Mouse (Mus musculus): ENCODE measurements at regions not wholly inside any gene's neighbourhood (a gene's known extent, or its start where the extent isn't known, plus 50 kb on each side); places are given as distances from the start of the nearest gene placed in this dataset.

GRCm38 (mm10) chr8:43956500-43956899, 246.7 kb upstream of the Adam34 start:
- WGBS: 85% methylated on average over 3 of the region's 3 CpGs
- Histone ChIP-seq H3K27ac (replicated peaks) (no peak overlapping the region), H3K9ac (no peak overlapping the region), H3K9me3 (no peaks in the 10 kb centered on the region), H3K4me3 (no peak overlapping the region), H3K27me3 (no peaks in the 10 kb centered on the region), H3K36me3 (no peaks in the 10 kb centered on the region), H3K4me2 (no peak overlapping the region), H3K4me1 (replicated peaks) (no peaks in the 10 kb centered on the region)
- ATAC-seq (ENCODE audit: low FRiP score, low read depth): no peak

DNA sequence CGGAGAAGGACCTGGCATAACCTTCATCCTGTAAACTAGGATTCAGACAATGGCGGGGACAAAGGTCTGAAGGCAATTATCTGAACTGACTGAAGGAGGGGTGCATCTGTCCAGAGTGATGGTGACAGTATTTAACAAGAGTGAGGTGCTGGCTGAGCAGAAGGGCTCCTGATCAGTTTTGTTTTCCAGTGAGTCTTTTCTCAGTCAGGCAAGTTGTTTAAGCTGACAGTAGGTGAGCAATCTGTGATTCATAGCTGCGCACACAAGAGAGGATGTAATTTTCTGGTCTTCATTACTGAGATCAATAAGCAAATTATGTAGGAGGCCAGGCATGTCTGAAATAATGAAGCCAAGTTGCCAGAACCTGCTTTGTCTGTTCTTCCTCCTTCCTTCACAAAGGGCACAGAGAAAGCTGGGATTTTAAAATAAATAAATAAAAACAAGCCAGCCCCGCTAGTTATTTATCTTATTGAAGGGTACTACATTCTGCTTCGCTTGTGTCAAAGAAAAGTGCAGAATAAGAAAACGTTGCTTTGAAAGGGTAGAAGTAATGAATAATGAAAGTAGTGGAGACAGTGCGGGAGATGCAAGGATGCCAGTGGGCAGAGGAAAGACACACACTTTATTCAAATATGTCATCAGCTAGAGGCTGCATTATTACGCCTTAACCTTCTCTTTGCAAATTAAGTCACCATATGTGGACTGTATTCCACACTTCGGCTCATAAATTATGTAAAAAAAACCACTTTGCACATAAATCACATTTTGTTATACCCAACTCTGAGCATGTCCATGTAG, 239.6 kb upstream of the Adam34 start:
- Histone ChIP-seq H3K9me3 (no peaks in the 10 kb centered on the region), H3K9ac (no peak overlapping the region), H3K4me1 (replicated peaks) (peaks cover 7% of the 10 kb centered on the region; the same call in 1 of the 2 replicates), H3K4me2 (peak overlapping the region; percentile 38), H3K27ac (replicated peaks) (no peak overlapping the region), H3K27me3 (no peaks in the 10 kb centered on the region), H3K4me3 (no peak overlapping the region), H3K36me3 (no peaks in the 10 kb centered on the region)
- ATAC-seq (ENCODE audit: low FRiP score, low read depth): peak; percentile 59; the same call in 1 of the 2 replicates
- WGBS: 35% methylated on average over 9 of the region's 9 CpGs

GRCm38 (mm10) chr8:43948807-43949206, 239.0 kb upstream of the Adam34 start:
- H3K9me3 ChIP-seq: no peaks in the 10 kb centered on the region
- no peak overlapping the region for H3K27ac ChIP-seq (replicated peaks)
- 37% methylated on average over 6 of the region's 6 CpGs for WGBS
- H3K27me3 ChIP-seq: no peaks in the 10 kb centered on the region
- no peak overlapping the region for H3K4me3 ChIP-seq
- no peak for ATAC-seq (ENCODE audit: low FRiP score, low read depth)
- H3K4me2 ChIP-seq: peak overlapping the region; percentile 38
- H3K36me3 ChIP-seq: no peaks in the 10 kb centered on the region
- H3K4me1 ChIP-seq (replicated peaks): peaks cover 7% of the 10 kb centered on the region; the same call in 1 of the 2 replicates
- no peak overlapping the region for H3K9ac ChIP-seq

DNA sequence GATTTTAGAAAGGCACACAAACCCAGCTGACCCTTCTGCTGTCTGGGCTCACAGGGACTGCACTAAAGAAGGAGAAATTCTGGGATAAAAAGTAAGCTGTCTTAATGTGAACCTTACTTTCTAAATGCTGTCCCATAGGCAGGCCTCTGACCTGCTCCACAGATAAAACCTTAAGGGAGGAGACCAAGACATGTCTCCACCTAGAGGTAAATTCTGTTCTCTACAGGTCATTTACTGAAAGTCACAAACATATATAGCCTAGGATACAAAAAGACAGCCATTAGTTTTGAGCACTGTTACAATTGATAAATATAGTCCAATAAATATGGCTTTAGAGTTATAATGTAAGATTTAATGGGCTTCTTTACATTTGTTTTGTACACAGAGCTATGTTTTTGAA, 221.9 kb upstream of the Adam34 start:
- ATAC-seq (ENCODE audit: low FRiP score, low read depth): no peak
- no peaks in the 10 kb centered on the region for H3K9me3 ChIP-seq
- no peak overlapping the region for H3K4me2 ChIP-seq
- no peak overlapping the region for H3K9ac ChIP-seq
- H3K36me3 ChIP-seq: no peaks in the 10 kb centered on the region
- H3K27ac ChIP-seq (replicated peaks): no peak overlapping the region
- H3K4me3 ChIP-seq: no peak overlapping the region
- no peaks in the 10 kb centered on the region for H3K4me1 ChIP-seq (replicated peaks)
- H3K27me3 ChIP-seq: no peaks in the 10 kb centered on the region

DNA sequence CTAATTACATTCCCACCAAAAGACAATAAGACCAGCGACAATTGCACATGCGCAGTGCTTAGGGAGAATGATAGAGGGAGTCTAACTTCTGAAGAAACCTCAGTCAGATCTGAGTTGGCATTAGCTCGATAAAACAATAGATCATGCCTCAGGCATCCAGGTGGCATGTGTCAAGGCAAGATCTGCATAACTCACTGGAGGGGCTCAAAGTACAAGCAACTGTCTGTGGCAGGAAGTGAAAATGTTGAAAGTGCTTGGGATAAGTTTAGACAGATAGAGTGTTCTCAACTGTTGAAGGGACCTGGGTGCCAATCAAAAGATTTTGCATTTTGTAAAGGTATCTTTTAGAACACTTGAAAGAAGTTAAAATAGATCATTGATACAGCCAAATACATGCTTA, 213.1 kb upstream of the Adam34 start:
- no peaks in the 10 kb centered on the region for H3K9me3 ChIP-seq
- no peak overlapping the region for H3K4me2 ChIP-seq
- H3K27ac ChIP-seq (replicated peaks): no peak overlapping the region
- 73% methylated on average over 3 of the region's 3 CpGs for WGBS
- H3K36me3 ChIP-seq: no peaks in the 10 kb centered on the region
- H3K27me3 ChIP-seq: no peaks in the 10 kb centered on the region
- no peak for ATAC-seq (ENCODE audit: low FRiP score, low read depth)
- no peak overlapping the region for H3K4me3 ChIP-seq
- no peaks in the 10 kb centered on the region for H3K4me1 ChIP-seq (replicated peaks)
- H3K9ac ChIP-seq: no peak overlapping the region

DNA sequence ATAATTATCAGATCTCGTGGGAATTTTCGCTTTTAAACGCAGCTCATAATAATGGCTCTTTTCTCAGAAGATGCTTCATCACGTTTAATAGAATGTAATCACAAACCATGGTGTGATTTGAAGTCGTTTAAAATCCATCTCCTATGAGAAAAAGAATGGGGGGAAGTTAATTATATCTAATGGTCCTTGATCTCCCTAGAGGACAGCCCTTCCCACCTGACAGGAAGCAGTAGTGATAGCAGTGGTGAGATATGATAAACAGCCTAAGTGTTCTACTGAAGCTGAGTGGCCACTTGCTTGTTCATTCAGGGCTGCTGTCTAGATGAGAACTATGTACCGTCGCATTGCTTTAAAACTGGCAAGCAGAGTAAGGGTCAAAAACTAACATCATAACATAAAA, 211.4 kb upstream of the Adam34 start:
- Histone ChIP-seq H3K36me3 (no peaks in the 10 kb centered on the region), H3K4me1 (replicated peaks) (no peaks in the 10 kb centered on the region), H3K27ac (replicated peaks) (no peak overlapping the region), H3K9ac (no peak overlapping the region), H3K4me2 (no peak overlapping the region), H3K27me3 (no peaks in the 10 kb centered on the region), H3K4me3 (no peak overlapping the region), H3K9me3 (no peaks in the 10 kb centered on the region)
- WGBS: 66% methylated on average over 7 of the region's 7 CpGs
- ATAC-seq (ENCODE audit: low FRiP score, low read depth): no peak

DNA sequence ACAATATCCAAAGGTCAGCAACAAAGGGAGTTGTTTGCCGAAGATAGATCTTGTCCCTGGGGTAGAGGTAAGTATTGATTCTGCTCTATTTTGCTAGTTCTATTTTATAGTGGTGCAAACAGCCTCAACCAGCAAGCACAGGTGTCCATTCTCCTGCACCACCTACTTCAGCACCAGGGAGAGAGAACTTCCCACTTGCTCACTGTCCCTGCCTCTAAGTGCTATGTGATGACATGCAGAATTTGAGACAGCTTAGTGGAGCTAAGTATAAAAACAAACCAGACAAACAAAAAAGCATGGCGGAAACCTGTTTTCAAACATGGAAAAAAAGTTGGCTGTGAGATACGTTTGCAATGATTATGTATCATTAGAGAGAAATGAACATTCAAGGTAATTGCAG, 196.3 kb upstream of the Adam34 start:
- Histone ChIP-seq H3K4me3 (no peak overlapping the region), H3K36me3 (no peaks in the 10 kb centered on the region), H3K27me3 (no peaks in the 10 kb centered on the region), H3K27ac (replicated peaks) (no peak overlapping the region), H3K4me1 (replicated peaks) (no peaks in the 10 kb centered on the region), H3K9me3 (no peaks in the 10 kb centered on the region), H3K9ac (no peak overlapping the region), H3K4me2 (no peak overlapping the region)
- ATAC-seq (ENCODE audit: low FRiP score, low read depth): no peak
- whole genome bisulfite sequencing: 74% methylated on average over 3 of the region's 3 CpGs

DNA sequence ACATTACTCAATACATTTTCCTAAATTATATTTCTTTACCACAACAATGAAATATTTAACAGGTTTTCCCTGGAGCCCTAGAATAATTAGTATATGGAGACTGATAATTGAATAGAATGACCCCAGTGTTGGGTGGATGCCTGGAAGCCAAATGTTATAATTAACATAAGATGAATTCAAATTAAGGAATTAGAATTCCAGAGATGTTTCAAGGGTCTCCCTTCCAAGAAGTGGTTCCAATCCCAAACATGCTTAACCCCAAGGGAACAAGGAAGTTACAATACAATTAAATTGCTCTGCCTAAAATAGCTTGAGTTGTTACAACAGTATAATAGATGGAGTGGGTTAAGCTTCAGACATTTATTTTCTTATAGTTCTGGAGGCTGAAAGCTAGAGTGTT, 185.3 kb upstream of the Adam34 start:
- no peak overlapping the region for H3K4me3 ChIP-seq
- H3K27me3 ChIP-seq: no peaks in the 10 kb centered on the region
- no peaks in the 10 kb centered on the region for H3K36me3 ChIP-seq
- no peak overlapping the region for H3K9ac ChIP-seq
- H3K27ac ChIP-seq (replicated peaks): no peak overlapping the region
- no peak for ATAC-seq (ENCODE audit: low FRiP score, low read depth)
- H3K4me2 ChIP-seq: no peak overlapping the region
- no peaks in the 10 kb centered on the region for H3K4me1 ChIP-seq (replicated peaks)
- no peaks in the 10 kb centered on the region for H3K9me3 ChIP-seq

DNA sequence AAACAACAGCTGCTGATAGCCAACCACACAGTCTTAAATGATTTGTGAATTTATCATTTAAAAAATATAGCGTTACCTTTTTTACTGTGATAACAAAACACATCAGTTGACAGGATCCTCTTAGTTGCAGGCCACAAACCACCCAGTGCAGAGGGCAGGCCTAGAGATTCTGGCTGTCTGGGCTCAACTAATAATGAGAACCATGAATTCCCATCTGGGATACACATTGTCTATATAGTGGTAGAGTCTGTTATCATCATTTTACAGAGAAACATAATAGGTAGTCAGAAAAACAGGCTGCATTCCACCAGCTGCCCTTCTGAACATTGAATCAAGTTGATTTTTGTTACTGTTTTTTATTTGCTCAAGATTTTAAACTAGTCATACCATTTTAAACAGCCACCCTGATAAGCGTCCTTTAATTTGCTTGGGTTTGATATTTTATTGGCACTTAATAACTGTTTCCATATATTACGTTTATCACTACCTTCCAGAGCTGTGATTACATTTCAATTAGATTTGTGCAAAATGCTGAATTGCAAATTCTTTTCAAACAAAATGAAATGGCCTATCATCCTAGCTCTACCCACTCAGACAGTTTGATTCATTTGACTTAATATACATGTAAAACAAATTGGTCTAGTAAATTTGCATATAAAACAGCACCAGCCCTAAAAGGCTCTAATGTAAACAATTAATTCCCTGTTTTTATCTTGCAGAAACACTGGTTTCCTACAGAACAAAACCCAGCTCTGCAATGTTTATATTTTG, 144.2 kb upstream of the Adam34 start:
- Histone ChIP-seq H3K36me3 (no peaks in the 10 kb centered on the region), H3K9ac (no peak overlapping the region), H3K9me3 (no peaks in the 10 kb centered on the region), H3K27ac (replicated peaks) (no peak overlapping the region), H3K27me3 (no peaks in the 10 kb centered on the region), H3K4me3 (no peak overlapping the region), H3K4me1 (replicated peaks) (no peaks in the 10 kb centered on the region), H3K4me2 (no peak overlapping the region)
- WGBS: 70% methylated on average over 3 of the region's 3 CpGs
- ATAC-seq (ENCODE audit: low FRiP score, low read depth): no peak

Data from hindbrain, embryonic 15.5 days (tissue).